ENCODE assay signal across 8 mouse cellular contexts in genomic region chr12:85436021-85436621, GRCm38 (mm10). TPM values are rescaled to one million over a fixed set of nuclear protein-coding genes. Genes with fewer than 3 reads are reported as not detected.
DNase-seq lines count a peak whose midpoint lies in the region; ATAC-seq lines count a peak whose summit lies in the region.

No protein-coding gene starts in this region.

- 0 out of 2 replicates have a peak overlapping the region, but pooled peaks have one; percentile 23 for H3K27ac ChIP-seq in stomach, embryonic 14.5 days (ENCODE audit: low read length)

- H3K27me3 ChIP-seq in stomach, embryonic 14.5 days (ENCODE audit: control insufficient read depth, insufficient read depth, low read length), result no peaks in the 10 kb centered on the region

- no peak overlapping the region for H3K9ac ChIP-seq in stomach, embryonic 14.5 days (replicated peaks; ENCODE audit: low read depth, low read length)

- no peak overlapping the region for H3K4me3 ChIP-seq in stomach, embryonic 14.5 days (ENCODE audit: low read depth, low read length)

- peak; percentile 22 for DNase-seq in thymus, postnatal 0 days (ENCODE audit: low spot score)
- DNase-seq in thymus, postnatal 14 days, result no peak
- peak; percentile 91 to 92 for DNase-seq in frontal cortex, adult 2 months (ENCODE audit: extremely low spot score in 1 of 2, low spot score in 1 of 2)
- peak; percentile 87 for DNase-seq in heart, postnatal 4 days
- peak; percentile 91 for DNase-seq in left cerebral cortex, postnatal 4 days
- DNase-seq in urinary bladder, adult 18-20 months (ENCODE audit: low spot score in 2 of 2), result no peak

- no peak overlapping the region for H3K4me2 ChIP-seq in stomach, embryonic 14.5 days (replicated peaks; ENCODE audit: low read depth, low read length)

- peak; percentile 50; the same call in 1 of the 2 replicates for ATAC-seq in stomach, embryonic 14.5 days (ENCODE audit: insufficient number of reproducible peaks, insufficient read depth, low FRiP score, low read depth)
- ATAC-seq in monocyte, adult 5-6 weeks (replicated peaks; ENCODE audit: insufficient number of reproducible peaks, low FRiP score, low TSS enrichment, poor library complexity, severe bottlenecking), result no peak

- no peaks in the 10 kb centered on the region for H3K36me3 ChIP-seq in stomach, embryonic 14.5 days (ENCODE audit: control insufficient read depth, insufficient read depth, low read length)

- peaks cover 10% of the 10 kb centered on the region; the same call in 1 of the 2 replicates for H3K4me1 ChIP-seq in stomach, embryonic 14.5 days (ENCODE audit: control insufficient read depth, insufficient read depth, low read length)

- 48% methylated on average over 10 of the region's 10 CpGs for WGBS in stomach, embryonic 14.5 days

- no peaks in the 10 kb centered on the region for H3K9me3 ChIP-seq in stomach, embryonic 14.5 days (ENCODE audit: control insufficient read depth, low read depth, low read length)

- intact Hi-C loops in left cerebral cortex, postnatal 4 days (cut with DNase I), result no loop called here

RNA-seq across cellular contexts. Expression of gene Fos, which starts 37.6 kb away (rescaled TPM):
- polyA plus RNA-seq in thymus, postnatal 0 days (2015; fragmentation: Nextera tagmentation; extraction: Ambion mirVana), result 3.9 and 4.9 TPM in 2 replicates
- polyA plus RNA-seq in frontal cortex, adult 2 months (2012; rRNA removed), result 38.0 and 106 TPM in 2 replicates
- total RNA-seq in heart, postnatal 4 days (2021), result 1 to 10 TPM; 5.6 to 9.9 TPM
- 1 to 10 TPM; 6.3 to 8.1 TPM for total RNA-seq in left cerebral cortex, postnatal 4 days (2021)
- polyA plus RNA-seq in stomach, embryonic 14.5 days (2014; fragmentation: Nextera tagmentation; extraction: Ambion mirVana), result 8.6 and 9.1 TPM in 2 replicates
- total RNA-seq in monocyte, adult 5-6 weeks (2017), result 138 to 560 TPM (median 216 TPM) in 3 replicates

Comparison
In these comparisons a context has a peak if more than half of its experiments do, and no peak if none do; other contexts are left out.
1. DNase-seq: peak in thymus, postnatal 0 days (single experiment), frontal cortex, adult 2 months (2 of 2), heart, postnatal 4 days (single experiment) and left cerebral cortex, postnatal 4 days (single experiment); none in thymus, postnatal 14 days (single experiment) and urinary bladder, adult 18-20 months (0 of 2).
2. RNA of gene Fos, which starts 37.6 kb away (total RNA-seq): 138 to 560 TPM in monocyte, adult 5-6 weeks; 5.6 to 9.9 TPM in heart, postnatal 4 days and 6.3 to 8.1 TPM in left cerebral cortex, postnatal 4 days; every median in the first group is over 10 times any median in the second.